Mouse (Mus musculus) frontal cortex, adult 2 months (tissue): ENCODE results near the gene Rtn4rl1. TPM values are rescaled to one million over a fixed set of nuclear protein-coding genes. Genes with fewer than 3 reads are reported as not detected.
"Not testable (repeated sequence)": the region's sequence is repeated elsewhere in the genome, so short reads cannot be mapped to it uniquely, and the experiment has no call there.

ENCODE experiments used
- DNase-seq, 2 experiments: peaks; one replicate each; pipeline ENCODE4 v3.0.0; 2022; ENCODE audit warnings: low spot score in 1 of 2; ENCODE audit errors: extremely low spot score in 1 of 2
- polyA plus RNA-seq: library from polyadenylated mRNA; depleted of rRNA; stranded (reverse); fragments of >200 nt; gene quantifications from 2 replicates; pipeline ENCODE4 v1.2.3, GENCODE M21; 2012

Gene Rtn4rl1
- polyA plus RNA-seq, 1 experiment: 28.1 TPM

- DNase-seq: no peak
These were observed 74.9 kb downstream of the Rtn4rl1 start for GRCm38 (mm10) chr11:75268492-75268891.

- no peak for DNase-seq
These were observed 75.6 kb downstream of the Rtn4rl1 start for GRCm38 (mm10) chr11:75269213-75269612.

GRCm38 (mm10) chr11:75270276-75270984, 76.8 kb downstream of the Rtn4rl1 start:
- DNase-seq: no peak

GRCm38 (mm10) chr11:75270985-75271434, 77.4 kb downstream of the Rtn4rl1 start:
- no peak for DNase-seq

GRCm38 (mm10) chr11:75273466-75273865, 79.9 kb downstream of the Rtn4rl1 start:
- peak in 1 of 2 experiments; percentile 68 for DNase-seq

GRCm38 (mm10) chr11:75275035-75275434, 81.5 kb downstream of the Rtn4rl1 start:
- DNase-seq: no peak

- no peak for DNase-seq
These were observed 84.5 kb downstream of the Rtn4rl1 start for GRCm38 (mm10) chr11:75278115-75278514.

GRCm38 (mm10) chr11:75279013-75279341, 85.4 kb downstream of the Rtn4rl1 start:
- DNase-seq: no peak

- DNase-seq: no peak
These were observed 85.9 kb downstream of the Rtn4rl1 start for GRCm38 (mm10) chr11:75279342-75280065.

GRCm38 (mm10) chr11:75280066-75280410, 86.5 kb downstream of the Rtn4rl1 start:
- DNase-seq: no peak

GRCm38 (mm10) chr11:75280435-75281001, 86.9 kb downstream of the Rtn4rl1 start:
- no peak for DNase-seq

GRCm38 (mm10) chr11:75281380-75282256, 88.0 kb downstream of the Rtn4rl1 start:
- DNase-seq: no peak

- no peak for DNase-seq
These were observed 89.0 kb downstream of the Rtn4rl1 start for GRCm38 (mm10) chr11:75282496-75283120.

- DNase-seq: not testable (repeated sequence)
These were observed 90.2 kb downstream of the Rtn4rl1 start for GRCm38 (mm10) chr11:75283784-75284183.

GRCm38 (mm10) chr11:75285893-75286467, 92.4 kb downstream of the Rtn4rl1 start:
- DNase-seq: no peak

- no peak for DNase-seq
These were observed 93.3 kb downstream of the Rtn4rl1 start for GRCm38 (mm10) chr11:75286868-75287267.

- no peak for DNase-seq
These were observed 94.4 kb downstream of the Rtn4rl1 start for GRCm38 (mm10) chr11:75287940-75288339.

GRCm38 (mm10) chr11:75288517-75288916, 94.9 kb downstream of the Rtn4rl1 start:
- no peak for DNase-seq

GRCm38 (mm10) chr11:75289120-75289519, 95.5 kb downstream of the Rtn4rl1 start:
- no peak for DNase-seq
